Mouse (Mus musculus): ENCODE measurements at regions not wholly inside any gene's neighbourhood (a gene's known extent, or its start where the extent isn't known, plus 50 kb on each side); places are given as distances from the start of the nearest gene placed in this dataset.

DNA sequence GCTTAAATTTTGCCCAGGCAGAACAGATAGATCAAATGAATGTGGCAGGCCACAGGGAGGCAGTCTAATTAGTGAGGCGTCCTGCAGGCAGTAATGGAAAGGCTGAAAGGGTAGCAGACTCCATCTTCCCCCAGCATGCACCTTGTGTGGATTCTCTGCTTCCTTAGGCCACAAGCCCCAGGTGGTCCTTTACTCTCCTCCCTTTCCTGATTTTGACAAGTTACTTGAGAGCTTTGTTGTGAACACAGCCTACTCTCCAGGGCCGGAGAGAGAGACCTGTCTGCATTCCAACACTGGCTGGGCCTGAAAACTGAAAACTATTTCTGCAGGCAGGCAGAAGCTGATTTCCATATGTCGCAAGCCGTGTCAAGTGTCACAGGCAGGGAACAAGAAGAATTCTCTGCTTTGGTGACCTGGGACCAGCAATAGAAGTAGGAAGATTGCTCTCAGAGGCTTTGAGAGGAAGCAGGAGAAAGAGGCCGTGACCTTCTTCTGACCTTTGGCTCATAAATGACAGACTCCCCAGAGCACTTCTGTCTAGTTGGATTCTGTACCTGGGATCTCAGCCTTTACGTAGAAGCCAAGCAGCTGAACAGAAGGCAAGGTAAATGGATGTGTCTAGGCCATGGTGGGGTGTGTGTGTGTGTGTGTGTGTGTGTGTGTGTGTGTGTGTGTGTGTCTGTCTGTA, 619.2 kb upstream of the Cdh5 start:
- no peak for TF ChIP-seq CTCF (IDR thresholded peaks at IDR 0.05; ENCODE audit: control insufficient read depth, insufficient read depth, insufficient read length)
- TF ChIP-seq CEBPB (IDR thresholded peaks at IDR 0.05; ENCODE audit: low read depth), result no peak
- no peak for TF ChIP-seq USF1 (IDR thresholded peaks at IDR 0.05; ENCODE audit: low read depth)

Measured in C2C12 (cell line).